Comparison of ENCODE assay signal across 10 mouse cellular contexts in the genomic region with DNA sequence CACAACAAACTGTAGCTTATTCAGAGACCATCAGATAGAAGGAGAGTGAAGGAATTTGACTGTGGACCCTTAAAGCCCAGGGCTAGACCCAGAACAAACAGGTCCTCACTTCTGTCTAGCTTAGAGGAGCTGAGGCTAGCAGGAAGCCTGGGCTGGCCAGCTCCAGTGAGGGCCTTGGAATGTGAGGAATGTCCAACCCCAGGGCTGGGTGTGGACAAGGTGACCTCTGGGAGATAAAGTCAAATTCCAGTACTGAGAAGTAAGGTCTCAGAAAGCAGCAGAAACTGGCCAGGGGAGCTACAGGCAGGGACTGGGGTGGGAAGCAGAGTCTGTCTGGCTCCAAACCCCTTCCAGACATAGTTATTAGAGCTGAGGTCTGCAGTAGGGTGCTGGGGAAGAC. TPM values are rescaled to one million over a fixed set of nuclear protein-coding genes. Genes with fewer than 3 reads are reported as not detected.
DNase-seq lines count a peak whose midpoint lies in the region; ATAC-seq and TF ChIP-seq lines count a peak whose summit lies in the region.
"Had no signal": no experiment of that assay in that cellular context is flagged by ENCODE, and none has a peak within 500 bp of the region (broad histone marks: within the 10 kb centered on the region; RNA-seq: fewer than 3 reads in every experiment).

No protein-coding gene starts in this region.

- DNase-seq in heart, postnatal 36 days: no peak
- DNase-seq in WW6 (ENCODE audit: low read depth, low spot score): peak; percentile 74
- DNase-seq in kidney, postnatal 0 days (ENCODE audit: low spot score): peak; percentile 74
- DNase-seq in mesoderm, embryonic 11.5 days (ENCODE audit: low read depth, low spot score): peak; percentile 76
- DNase-seq in right cerebral cortex, postnatal 4 days: no peak
- no peak for DNase-seq in testis, postnatal 14 days (ENCODE audit: low spot score)
- DNase-seq: forebrain, postnatal 0 days; retina, postnatal 1 day had no signal

- H3K4me2 ChIP-seq in heart, embryonic 16.5 days (ENCODE audit: low read depth, low read length): no peak overlapping the region
- no peak overlapping the region for H3K4me2 ChIP-seq in kidney, postnatal 0 days (ENCODE audit: low read length)

- TF ChIP-seq CTCF in kidney, postnatal 0 days (IDR thresholded peaks at IDR 0.05; ENCODE audit: low read depth): no peak

- no peaks in the 10 kb centered on the region for H3K9me3 ChIP-seq in heart, embryonic 16.5 days (replicated peaks; ENCODE audit: control insufficient read depth, low read length)
- H3K9me3 ChIP-seq in kidney, postnatal 0 days (replicated peaks; ENCODE audit: low read length): no peaks in the 10 kb centered on the region

- H3K36me3 ChIP-seq in heart, embryonic 16.5 days (ENCODE audit: control insufficient read depth, insufficient read depth): no peaks in the 10 kb centered on the region
- no peaks in the 10 kb centered on the region for H3K36me3 ChIP-seq in kidney, postnatal 0 days (ENCODE audit: insufficient read depth, low read length)

- no peak overlapping the region for H3K9ac ChIP-seq in heart, embryonic 16.5 days (ENCODE audit: low read length)
- H3K9ac ChIP-seq in kidney, postnatal 0 days (ENCODE audit: low read depth, low read length): no peak overlapping the region
- H3K9ac ChIP-seq: forebrain, postnatal 0 days had no signal

- peaks cover 17% of the 10 kb centered on the region for H3K4me1 ChIP-seq in heart, embryonic 16.5 days (ENCODE audit: control insufficient read depth, insufficient read depth, low read length)
- H3K4me1 ChIP-seq in kidney, postnatal 0 days (replicated peaks; ENCODE audit: insufficient read depth, low read length): peaks cover 30% of the 10 kb centered on the region; the same call in 1 of the 2 replicates

- intact Hi-C loops in heart, postnatal 36 days (cut with DNase I): no loop called here

- H3K27me3 ChIP-seq in heart, embryonic 16.5 days (ENCODE audit: control insufficient read depth, insufficient read depth, low read length): no peaks in the 10 kb centered on the region
- H3K27me3 ChIP-seq in kidney, postnatal 0 days (ENCODE audit: insufficient read depth, low read length): no peaks in the 10 kb centered on the region

- ATAC-seq in heart, embryonic 16.5 days (replicated peaks; ENCODE audit: extremely low read depth, insufficient read depth, low FRiP score): peak; percentile 8; the same call in 1 of the 2 replicates
- peak; percentile 67; the same call in 1 of the 2 replicates for ATAC-seq in kidney, postnatal 0 days (replicated peaks; ENCODE audit: low FRiP score, low read depth)
- ATAC-seq in inflammation-experienced regulatory T-cells, adult 6 months: no peak
- ATAC-seq: forebrain, postnatal 0 days had no signal

- no peak overlapping the region for H3K27ac ChIP-seq in heart, embryonic 16.5 days (ENCODE audit: low read length)
- H3K27ac ChIP-seq in kidney, postnatal 0 days: peak overlapping the region; percentile 75

- H3K4me3 ChIP-seq in heart, embryonic 16.5 days (ENCODE audit: low read length): no peak overlapping the region
- no peak overlapping the region for H3K4me3 ChIP-seq in kidney, postnatal 0 days (replicated peaks; ENCODE audit: low read depth, low read length)

RNA-seq across cellular contexts. Expression of gene Ssbp3, which starts 51.0 kb away (rescaled TPM):
- polyA plus RNA-seq in heart, embryonic 16.5 days (2015; fragmentation: Nextera tagmentation; extraction: Ambion mirVana): 51.2 and 52.9 TPM in 2 replicates
- 10 to 100 TPM; 38.7 to 39.4 TPM for total RNA-seq in heart, postnatal 36 days (2021)
- polyA plus RNA-seq in kidney, postnatal 0 days (2015; fragmentation: Nextera tagmentation; extraction: Ambion mirVana): 62.6 and 68.3 TPM in 2 replicates
- 10 to 100 TPM; 36.1 to 45.6 (median 43.4) TPM for polyA plus RNA-seq in inflammation-experienced regulatory T-cells, adult 6 months (2017; shearing (Covaris generic))

RNA-seq across cellular contexts. Expression of gene Acot11, which starts 54.7 kb away (rescaled TPM):
- polyA plus RNA-seq in heart, embryonic 16.5 days (2015; fragmentation: Nextera tagmentation; extraction: Ambion mirVana): 7.9 and 8.1 TPM in 2 replicates
- total RNA-seq in heart, postnatal 36 days (2021): 10 to 100 TPM; 34.3 to 39.8 TPM
- polyA plus RNA-seq in kidney, postnatal 0 days (2015; fragmentation: Nextera tagmentation; extraction: Ambion mirVana): 1.7 and 1.9 TPM in 2 replicates
- 1 to 10 TPM; 3.5 to 9.2 (median 5.8) TPM for polyA plus RNA-seq in inflammation-experienced regulatory T-cells, adult 6 months (2017; shearing (Covaris generic))

Comparison
In these comparisons a context has a peak if more than half of its experiments do, and no peak if none do; other contexts are left out.
1. DNase-seq: peak in WW6 (single experiment), kidney, postnatal 0 days (single experiment) and mesoderm, embryonic 11.5 days (single experiment); none in heart, postnatal 36 days (0 of 2), right cerebral cortex, postnatal 4 days (single experiment) and testis, postnatal 14 days (single experiment).